Mouse (Mus musculus) hindbrain, embryonic 13.5 days (tissue): ENCODE measurements around the gene Pla2g3. TPM values are rescaled to one million over a fixed set of nuclear protein-coding genes. Genes with fewer than 3 reads are reported as not detected.
A peak's percentile ranks its signal among the peaks of the same experiment; 100 is the strongest.

Source experiments
- ATAC-seq: fragments of 200-750 bp; cut with Nextera tagmentation; 2 replicates; pipeline ENCODE4 v1.8.0; 2017; ENCODE audit warnings: moderate TSS enrichment; ENCODE audit not compliant: low FRiP score
- H3K27ac ChIP-seq: fragments of 300-500 bp; sonication (generic); 2 replicates; pipeline ENCODE4 v1.5.1; 2015; ENCODE audit warnings: inconsistent platforms, mild to moderate bottlenecking, moderate library complexity
- H3K27me3 ChIP-seq: fragments of 300-500 bp; sonication (generic); 2 replicates; pipeline ENCODE4 v1.6.1; 2015; ENCODE audit warnings: mild to moderate bottlenecking, inconsistent platforms
- H3K36me3 ChIP-seq: fragments of 300-500 bp; sonication (generic); 2 replicates; pipeline ENCODE4 v1.6.1; 2015; ENCODE audit warnings: mild to moderate bottlenecking, inconsistent platforms
- H3K4me1 ChIP-seq: fragments of 300-500 bp; sonication (generic); replicated peaks from 2 replicates; pipeline ENCODE4 v1.6.1; 2015; ENCODE audit warnings: inconsistent platforms
- H3K4me2 ChIP-seq: fragments of 300-500 bp; sonication (generic); 2 replicates; pipeline ENCODE4 v1.6.1; 2015; ENCODE audit warnings: inconsistent platforms, mild to moderate bottlenecking, moderate library complexity
- H3K4me3 ChIP-seq: fragments of 300-500 bp; sonication (generic); 2 replicates; pipeline ENCODE4 v1.5.1; 2015; ENCODE audit warnings: mild to moderate bottlenecking, inconsistent platforms
- H3K9ac ChIP-seq: fragments of 300-500 bp; sonication (generic); 2 replicates; pipeline ENCODE4 v1.6.1; 2015; ENCODE audit warnings: mild to moderate bottlenecking, inconsistent platforms
- H3K9me3 ChIP-seq: fragments of 300-500 bp; sonication (generic); 2 replicates; pipeline ENCODE4 v1.6.1; 2016; ENCODE audit warnings: inconsistent platforms
- WGBS: fragments of 180-500 bp; shearing (Covaris S2); methylation state at CpG from one replicate; pipeline ENCODE4 v1.1.7; 2015; 5-methylcytosine and 5-hydroxymethylcytosine counted together
- polyA plus RNA-seq: library from polyadenylated mRNA; unstranded; fragments of >200 nt; fragmentation: Nextera tagmentation; extraction: Ambion mirVana; gene quantifications from 2 replicates; pipeline ENCODE4 v1.2.1, GENCODE M21; 2015

Pla2g3 gene
- polyA plus RNA-seq, 1 experiment from 2014 or later: 0.62 TPM

DNA sequence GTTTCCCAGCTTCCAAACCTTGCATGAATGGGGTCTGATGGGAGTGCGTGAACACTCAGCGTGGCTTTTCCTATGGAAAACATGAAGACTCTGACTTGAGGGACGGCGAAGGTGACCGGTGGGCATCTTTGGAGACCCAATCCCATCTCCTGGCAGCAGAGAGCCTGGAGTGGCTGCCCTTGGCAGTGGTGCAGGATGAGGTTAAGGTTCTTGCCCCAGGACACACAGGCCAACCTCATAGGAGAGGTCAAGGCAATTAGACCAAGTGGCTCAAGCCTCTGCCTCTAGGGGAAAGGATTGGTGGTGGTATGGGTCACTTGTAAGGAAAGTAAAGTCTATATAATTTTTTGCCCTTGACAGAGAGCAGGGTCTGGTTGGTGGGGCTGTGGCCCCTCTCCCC is 48.0 kb downstream of the Pla2g3 start:
- ATAC-seq: no peak
- Histone ChIP-seq H3K27ac (peak overlapping the region; percentile 87), H3K4me2 (peak overlapping the region; percentile 89), H3K36me3 (peaks cover 4% of the 10 kb centered on the region; the same call in 1 of the 2 replicates), H3K27me3 (0 out of 2 replicates have a peak, but pooled peaks cover 6% of the 10 kb centered on the region), H3K4me3 (peak overlapping the region; percentile 55), H3K9me3 (no peaks in the 10 kb centered on the region), H3K4me1 (peaks cover 27% of the 10 kb centered on the region), H3K9ac (peak overlapping the region; percentile 79)
- WGBS: 45% methylated on average over 5 of the region's 5 CpGs

DNA sequence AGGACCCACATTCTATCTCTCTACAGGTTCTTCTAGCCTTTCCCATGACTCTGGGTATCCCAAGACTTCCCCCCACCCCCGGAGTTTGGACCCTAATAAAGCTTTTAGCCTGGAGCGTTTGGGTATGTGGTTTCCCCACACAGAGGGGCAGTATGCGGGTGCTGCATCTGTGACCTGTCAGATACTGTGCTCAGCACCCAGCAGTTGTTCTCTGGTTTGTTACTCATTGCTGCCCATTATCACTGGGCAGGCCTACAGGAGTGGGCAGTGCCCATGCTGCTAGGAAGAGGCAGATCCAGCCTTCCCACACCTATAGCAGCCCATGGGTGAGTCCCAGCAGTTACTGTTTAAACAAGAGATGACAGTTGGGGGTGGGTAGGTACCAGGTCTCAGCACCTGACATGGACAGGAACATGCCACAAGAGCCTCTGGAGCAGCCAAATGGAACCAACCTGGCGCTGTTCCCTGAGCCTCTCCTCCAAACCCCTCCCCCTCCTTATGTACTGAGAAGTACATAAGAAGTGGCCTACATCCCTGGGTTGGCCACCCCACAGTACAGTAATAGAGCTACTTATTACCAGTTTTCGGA is 48.8 kb downstream of the Pla2g3 start:
- H3K27ac ChIP-seq: no peak overlapping the region
- no peak overlapping the region for H3K4me3 ChIP-seq
- H3K27me3 ChIP-seq: 0 out of 2 replicates have a peak, but pooled peaks cover 6% of the 10 kb centered on the region
- no peaks in the 10 kb centered on the region for H3K9me3 ChIP-seq
- no peak overlapping the region for H3K9ac ChIP-seq
- ATAC-seq: no peak
- WGBS: 92% methylated on average over 5 of the region's 5 CpGs
- peaks cover 4% of the 10 kb centered on the region; the same call in 1 of the 2 replicates for H3K36me3 ChIP-seq
- H3K4me2 ChIP-seq: no peak overlapping the region
- H3K4me1 ChIP-seq: peaks cover 27% of the 10 kb centered on the region

DNA sequence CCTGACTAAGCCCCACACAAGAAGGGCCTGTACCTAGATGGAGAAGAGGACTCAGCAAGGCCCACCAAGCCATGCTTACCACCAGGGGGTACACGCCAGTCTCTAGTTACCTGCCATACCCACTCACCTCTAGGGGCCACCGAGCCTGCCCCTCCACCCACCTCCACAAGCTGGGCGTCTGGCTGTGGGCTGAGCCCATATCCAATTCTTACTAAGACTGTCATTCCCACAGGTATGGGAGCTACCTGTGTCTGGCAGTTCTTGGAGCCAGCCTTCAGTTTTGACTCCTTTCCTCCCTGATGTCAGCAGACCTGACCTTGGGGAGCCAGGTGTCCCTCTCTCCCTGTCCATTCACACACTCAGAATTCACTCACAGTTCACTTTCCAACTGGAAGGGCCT is 49.6 kb downstream of the Pla2g3 start:
- no peak overlapping the region for H3K27ac ChIP-seq
- WGBS: 92% methylated on average over 3 of the region's 3 CpGs
- H3K4me2 ChIP-seq: peak overlapping the region; percentile 65
- H3K4me1 ChIP-seq: peaks cover 27% of the 10 kb centered on the region
- H3K36me3 ChIP-seq: no peaks in the 10 kb centered on the region
- H3K4me3 ChIP-seq: peak overlapping the region; percentile 49
- 0 out of 2 replicates have a peak, but pooled peaks cover 6% of the 10 kb centered on the region for H3K27me3 ChIP-seq
- H3K9me3 ChIP-seq: no peaks in the 10 kb centered on the region
- ATAC-seq: no peak
- H3K9ac ChIP-seq: no peak overlapping the region

DNA sequence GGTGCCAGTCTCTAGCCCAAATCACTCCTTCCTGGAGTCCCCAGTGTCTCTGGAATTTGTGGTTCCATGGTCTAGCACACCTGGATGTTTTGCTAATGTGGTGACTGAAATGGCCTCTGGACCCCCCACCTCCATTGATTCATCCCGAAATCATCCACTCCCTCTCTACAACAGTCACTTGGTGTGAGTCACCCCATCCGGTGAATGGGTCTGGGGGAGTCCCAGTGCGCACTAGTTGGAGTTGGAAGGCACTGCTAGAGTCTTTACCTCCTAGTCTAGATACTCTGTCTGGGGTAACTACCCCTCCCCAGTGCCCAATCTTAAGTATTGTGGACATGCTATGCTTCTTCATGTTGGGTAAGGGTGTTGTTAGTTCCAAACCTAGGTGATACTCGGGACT is 50.3 kb downstream of the Pla2g3 start:
- ATAC-seq: no peak
- peak overlapping the region; percentile 65 for H3K4me2 ChIP-seq
- H3K4me1 ChIP-seq: peaks cover 27% of the 10 kb centered on the region
- peak overlapping the region; percentile 49 for H3K4me3 ChIP-seq
- no peaks in the 10 kb centered on the region for H3K9me3 ChIP-seq
- H3K27me3 ChIP-seq: 0 out of 2 replicates have a peak, but pooled peaks cover 6% of the 10 kb centered on the region
- H3K27ac ChIP-seq: no peak overlapping the region
- 79% methylated on average over 4 of the region's 4 CpGs for WGBS
- no peaks in the 10 kb centered on the region for H3K36me3 ChIP-seq
- peak overlapping the region; percentile 74 for H3K9ac ChIP-seq

DNA sequence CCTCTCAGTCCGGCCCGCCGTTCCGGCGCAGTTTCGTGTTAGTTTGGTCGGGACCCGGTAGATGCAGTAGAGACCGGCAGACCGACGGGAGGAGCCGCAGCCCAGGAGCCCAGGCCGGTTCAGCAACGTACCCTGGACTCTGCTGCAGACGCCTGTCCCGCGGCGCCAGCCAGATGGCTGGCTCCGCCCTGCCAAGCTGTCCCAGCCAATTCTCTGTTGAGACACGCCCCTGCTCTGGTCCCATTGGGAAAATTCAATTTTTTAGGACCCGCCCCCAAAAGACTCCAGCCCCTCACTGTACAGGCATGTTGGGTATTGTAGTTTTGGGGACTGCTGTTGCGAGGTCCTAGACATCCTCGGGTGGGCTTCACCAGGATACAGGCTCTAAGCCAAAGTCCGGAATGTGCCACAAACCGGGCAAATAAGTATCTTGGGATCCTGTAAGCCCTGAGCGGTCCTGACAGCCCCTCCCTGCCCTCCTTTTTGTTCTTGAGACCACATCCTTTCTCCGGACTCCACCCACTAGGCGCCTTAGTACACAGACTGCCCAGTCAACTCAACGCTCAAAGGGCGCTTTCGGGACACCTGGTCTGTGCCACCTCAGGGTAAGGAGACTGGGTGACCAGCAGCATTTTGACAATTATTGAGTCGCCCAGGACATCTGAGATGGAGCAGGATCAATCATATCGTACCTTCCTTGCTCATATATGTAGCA is 51.2 kb downstream of the Pla2g3 start:
- no peak overlapping the region for H3K27ac ChIP-seq
- H3K4me3 ChIP-seq: peak overlapping the region; percentile 49
- 0 out of 2 replicates have a peak, but pooled peaks cover 6% of the 10 kb centered on the region for H3K27me3 ChIP-seq
- H3K4me1 ChIP-seq: peaks cover 27% of the 10 kb centered on the region
- ATAC-seq: peak; percentile 93
- H3K36me3 ChIP-seq: no peaks in the 10 kb centered on the region
- H3K9me3 ChIP-seq: no peaks in the 10 kb centered on the region
- H3K9ac ChIP-seq: peak overlapping the region; percentile 74
- WGBS: 4% methylated on average over 33 of the region's 33 CpGs
- peak overlapping the region; percentile 65 for H3K4me2 ChIP-seq

DNA sequence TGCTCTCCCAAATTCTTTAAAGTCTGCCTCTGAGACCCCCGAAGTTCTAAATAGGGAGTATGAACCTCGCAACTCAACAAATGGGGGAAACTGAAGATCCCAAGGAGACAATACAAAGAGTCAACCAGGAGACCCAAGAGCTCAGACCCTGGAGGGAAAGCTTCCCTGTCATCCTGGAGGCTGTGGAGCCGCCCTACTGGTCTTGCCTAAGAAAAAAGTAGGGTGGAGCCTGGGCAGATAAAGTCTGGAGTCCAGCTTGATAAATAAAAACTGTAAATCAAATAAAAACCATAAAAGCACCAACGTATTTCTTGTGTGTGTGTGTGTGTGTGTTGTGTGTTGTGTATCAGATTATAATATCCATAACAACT is 51.7 kb downstream of the Pla2g3 start:
- H3K9me3 ChIP-seq: no peaks in the 10 kb centered on the region
- peak overlapping the region; percentile 49 for H3K4me3 ChIP-seq
- 0 out of 2 replicates have a peak, but pooled peaks cover 6% of the 10 kb centered on the region for H3K27me3 ChIP-seq
- ATAC-seq: no peak
- peaks cover 27% of the 10 kb centered on the region for H3K4me1 ChIP-seq
- no peak overlapping the region for H3K27ac ChIP-seq
- H3K9ac ChIP-seq: peak overlapping the region; percentile 74
- H3K36me3 ChIP-seq: no peaks in the 10 kb centered on the region
- 81% methylated on average over 4 of the region's 4 CpGs for WGBS
- peak overlapping the region; percentile 65 for H3K4me2 ChIP-seq

DNA sequence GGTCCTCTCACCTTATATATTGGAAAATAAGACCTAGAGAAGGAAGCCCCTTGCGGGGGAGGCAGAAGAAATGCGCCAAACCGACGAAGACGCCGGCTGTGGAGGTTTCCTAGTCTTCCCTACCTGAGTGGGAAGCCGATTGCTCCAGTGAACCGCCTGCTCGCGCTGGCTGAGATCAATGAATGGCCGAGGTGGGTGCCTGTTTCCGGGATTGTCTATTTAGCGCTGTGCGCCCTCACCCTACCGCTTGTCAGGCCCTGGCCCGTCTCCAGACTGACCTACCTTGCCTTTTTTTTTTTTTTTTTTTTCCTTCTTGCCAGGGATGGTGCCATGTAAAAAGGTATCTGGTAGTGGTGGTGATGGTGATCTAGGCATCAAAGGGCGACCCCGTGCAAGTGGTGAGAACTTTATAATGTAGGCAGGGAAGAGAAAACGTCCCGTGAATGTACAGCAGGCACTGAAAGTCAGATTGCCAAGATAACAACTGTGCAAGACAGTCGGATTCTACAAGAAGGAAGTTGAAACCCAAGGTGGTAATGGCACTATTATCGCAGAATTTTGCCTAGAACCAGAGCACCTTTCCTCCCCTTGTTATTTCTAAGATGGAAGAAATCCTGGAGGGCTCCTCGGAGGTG is 52.5 kb downstream of the Pla2g3 start, which contains the start of gene Smtn:
Gene Smtn, minus strand, starts transcription at position 162 of the 635 bp plus-strand sequence.
- 0 out of 2 replicates have a peak, but pooled peaks cover 6% of the 10 kb centered on the region for H3K27me3 ChIP-seq
- H3K36me3 ChIP-seq: no peaks in the 10 kb centered on the region
- WGBS: 95% methylated on average over 23 of the region's 23 CpGs
- ATAC-seq: no peak
- peak within 1 kb of the TSS; percentile 49 for H3K4me3 ChIP-seq
- H3K27ac ChIP-seq: no peak within 1 kb of the TSS
- peak within 1 kb of the TSS; percentile 74 for H3K9ac ChIP-seq
- peaks cover 21% of the 10 kb centered on the region for H3K4me1 ChIP-seq
- H3K4me2 ChIP-seq: peak within 1 kb of the TSS; percentile 65
- no peaks in the 10 kb centered on the region for H3K9me3 ChIP-seq

DNA sequence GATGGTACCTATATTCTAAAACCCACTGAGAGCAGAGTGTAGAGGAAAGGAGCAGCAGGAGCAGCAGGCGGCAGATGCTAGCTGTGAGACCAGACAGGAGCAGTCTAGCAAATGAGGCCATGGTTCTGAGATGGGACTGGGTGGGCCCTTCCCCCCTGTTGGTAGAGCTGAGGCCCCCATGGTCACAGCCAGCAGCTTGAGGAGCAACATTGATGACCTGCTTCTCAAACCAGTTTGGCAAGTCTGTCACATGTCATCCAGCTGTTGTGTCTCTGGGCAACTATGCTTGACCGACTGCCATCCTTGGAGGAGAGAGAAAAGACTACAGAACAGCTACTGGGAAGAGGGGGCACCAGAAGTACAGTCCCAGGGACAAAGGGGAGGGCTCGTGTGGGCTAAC is 53.8 kb downstream of the Pla2g3 start:
- no peak overlapping the region for H3K27ac ChIP-seq
- peaks cover 13% of the 10 kb centered on the region for H3K4me1 ChIP-seq
- ATAC-seq: no peak
- WGBS: 78% methylated on average over 3 of the region's 3 CpGs
- H3K27me3 ChIP-seq: 0 out of 2 replicates have a peak, but pooled peaks cover 5% of the 10 kb centered on the region
- H3K4me3 ChIP-seq: no peak overlapping the region
- H3K36me3 ChIP-seq: no peaks in the 10 kb centered on the region
- H3K9me3 ChIP-seq: no peaks in the 10 kb centered on the region
- H3K4me2 ChIP-seq: no peak overlapping the region
- no peak overlapping the region for H3K9ac ChIP-seq

DNA sequence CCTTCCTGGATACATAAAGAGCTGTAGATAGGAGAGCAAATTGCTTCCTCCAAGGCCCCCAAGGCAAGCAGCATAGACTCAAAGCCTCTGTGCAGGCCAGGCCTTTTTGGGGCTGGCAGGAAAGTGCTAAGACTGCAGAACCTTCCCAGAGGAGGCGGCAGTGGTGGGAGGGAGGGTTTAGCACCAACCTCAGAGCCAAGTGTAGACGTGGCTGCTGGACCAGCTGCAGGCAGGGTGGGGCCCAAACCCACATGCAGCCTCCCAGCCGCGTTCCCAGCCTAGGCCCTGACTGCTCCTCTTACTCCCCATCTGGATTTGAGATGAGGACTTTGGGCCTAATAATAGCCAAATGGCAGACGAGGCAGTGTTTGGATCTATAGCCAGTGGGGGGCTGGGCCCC is 54.9 kb downstream of the Pla2g3 start:
- H3K27ac ChIP-seq: no peak overlapping the region
- H3K36me3 ChIP-seq: no peaks in the 10 kb centered on the region
- no peak overlapping the region for H3K9ac ChIP-seq
- H3K4me3 ChIP-seq: no peak overlapping the region
- ATAC-seq: no peak
- no peaks in the 10 kb centered on the region for H3K9me3 ChIP-seq
- H3K4me1 ChIP-seq: peaks cover 11% of the 10 kb centered on the region
- 0 out of 2 replicates have a peak, but pooled peaks cover 4% of the 10 kb centered on the region for H3K27me3 ChIP-seq
- no peak overlapping the region for H3K4me2 ChIP-seq
- WGBS: 58% methylated on average over 5 of the region's 5 CpGs

DNA sequence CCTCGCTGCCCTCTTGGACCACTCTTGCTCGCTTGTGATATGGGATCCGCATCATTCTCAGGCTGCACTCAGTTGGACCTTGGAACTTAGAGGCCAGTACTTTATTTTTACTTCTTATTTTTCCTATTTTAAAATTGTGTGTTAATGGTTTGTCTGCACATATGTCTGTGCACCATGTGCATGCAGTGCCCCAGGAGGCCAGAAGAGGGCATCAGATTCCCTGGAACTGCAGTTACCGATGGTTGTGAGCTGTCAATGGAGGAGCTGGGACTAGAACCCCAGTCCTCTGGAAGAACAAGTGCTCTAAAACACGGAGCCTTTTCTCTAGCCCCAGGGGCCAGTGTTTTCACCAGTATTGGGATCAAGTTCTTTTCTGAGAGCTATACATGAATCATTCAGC is 56.3 kb downstream of the Pla2g3 start:
- WGBS: 97% methylated on average over 5 of the region's 5 CpGs
- Histone ChIP-seq H3K9me3 (no peaks in the 10 kb centered on the region), H3K9ac (no peak overlapping the region), H3K4me2 (no peak overlapping the region), H3K27ac (no peak overlapping the region), H3K4me1 (peaks cover 9% of the 10 kb centered on the region; the same call in 1 of the 2 replicates), H3K36me3 (no peaks in the 10 kb centered on the region), H3K27me3 (no peaks in the 10 kb centered on the region), H3K4me3 (no peak overlapping the region)
- no peak for ATAC-seq

DNA sequence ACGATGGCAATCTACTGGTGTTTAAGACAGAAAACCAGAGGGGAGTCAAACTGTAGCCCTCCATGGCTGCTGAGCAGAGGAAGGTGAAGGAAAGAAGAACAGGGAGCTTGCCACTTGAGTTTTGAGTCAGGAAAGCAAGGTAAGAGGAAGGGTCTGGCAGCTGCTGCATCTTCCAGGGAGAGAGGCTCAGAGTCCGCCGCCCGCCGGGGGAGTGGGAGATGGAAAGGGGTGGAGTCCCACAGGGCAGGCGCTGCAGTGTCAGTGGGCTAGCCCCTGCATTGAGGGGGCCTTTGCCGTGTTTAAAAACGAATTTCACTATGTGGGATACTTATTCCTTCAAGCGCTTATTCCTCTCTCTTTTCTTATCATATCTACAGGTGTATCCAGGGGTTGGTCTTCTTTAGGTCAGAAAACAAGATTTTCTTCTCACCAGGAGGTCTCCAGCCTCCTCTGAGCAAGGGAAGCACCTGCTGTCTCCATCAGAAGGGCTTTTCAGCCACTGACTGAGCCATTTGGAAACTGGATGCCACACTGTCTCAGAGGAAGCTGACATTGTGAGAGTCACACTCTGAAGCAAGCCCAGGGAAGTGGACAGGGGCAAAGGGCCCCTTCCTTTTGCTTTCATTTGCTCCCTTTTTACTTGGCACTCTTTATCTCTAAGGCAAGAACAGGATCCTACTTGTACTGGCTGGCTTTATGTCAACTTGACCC is 57.6 kb downstream of the Pla2g3 start:
- H3K9me3 ChIP-seq: no peaks in the 10 kb centered on the region
- no peak overlapping the region for H3K9ac ChIP-seq
- WGBS: 29% methylated on average over 9 of the region's 9 CpGs
- H3K36me3 ChIP-seq: no peaks in the 10 kb centered on the region
- no peaks in the 10 kb centered on the region for H3K27me3 ChIP-seq
- H3K4me1 ChIP-seq: peaks cover 7% of the 10 kb centered on the region; the same call in 1 of the 2 replicates
- no peak overlapping the region for H3K27ac ChIP-seq
- no peak overlapping the region for H3K4me3 ChIP-seq
- no peak for ATAC-seq
- no peak overlapping the region for H3K4me2 ChIP-seq

DNA sequence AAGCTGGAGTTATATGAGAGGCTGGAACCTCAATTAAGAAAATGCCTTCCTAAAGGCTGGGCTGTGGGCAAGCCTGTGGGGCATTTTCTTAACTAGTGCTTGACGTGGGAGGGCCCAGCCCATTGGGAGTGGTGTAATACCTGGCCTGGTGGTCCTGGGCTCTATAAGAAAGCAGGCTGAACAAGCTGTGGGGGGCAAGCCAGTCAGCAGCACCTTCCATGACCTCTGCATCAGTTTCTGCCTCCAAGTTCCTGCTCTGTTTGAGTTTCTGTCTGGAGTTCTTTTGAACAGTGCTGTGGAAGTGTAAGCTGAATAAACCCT is 58.1 kb downstream of the Pla2g3 start:
- H3K4me2 ChIP-seq: no peak overlapping the region
- no peak overlapping the region for H3K4me3 ChIP-seq
- no peaks in the 10 kb centered on the region for H3K36me3 ChIP-seq
- no peaks in the 10 kb centered on the region for H3K9me3 ChIP-seq
- H3K4me1 ChIP-seq: peaks cover 7% of the 10 kb centered on the region; the same call in 1 of the 2 replicates
- 26% methylated on average over 1 of the region's 1 CpGs for WGBS
- H3K9ac ChIP-seq: no peak overlapping the region
- H3K27ac ChIP-seq: no peak overlapping the region
- no peaks in the 10 kb centered on the region for H3K27me3 ChIP-seq
- no peak for ATAC-seq
